In genomic region chr6:90474361-90474750, GRCm38 (mm10) we compare ENCODE assay signal across 25 mouse cellular contexts. TPM values are rescaled to one million over a fixed set of nuclear protein-coding genes. Genes with fewer than 3 reads are reported as not detected.
DNase-seq lines count a peak whose midpoint lies in the region; ATAC-seq and TF ChIP-seq lines count a peak whose summit lies in the region.
"Had no signal": no experiment of that assay in that cellular context is flagged by ENCODE, and none has a peak within 500 bp of the region (broad histone marks: within the 10 kb centered on the region; RNA-seq: fewer than 3 reads in every experiment).

No protein-coding gene starts in this region.

- in situ Hi-C loops in ES-E14 (cut with MboI; ENCODE audit: low sequenced_read_pairs in 2 of 2, unreplicated experiment in 2 of 2): no loop called here

- H3K4me1 ChIP-seq in kidney, adult 2 months (ENCODE audit: control insufficient read depth, insufficient read depth, low read length): peaks cover 50% of the 10 kb centered on the region
- H3K4me1 ChIP-seq in E14TG2a.4 (replicated peaks; ENCODE audit: low read depth, low read length) (peaks cover 72% of the 10 kb centered on the region), ES-E14 (ENCODE audit: control insufficient read depth in 2 of 2, insufficient read depth in 2 of 2, low read length in 2 of 2, poor library complexity in 1 of 2) (peaks cover 8 to 24% of the 10 kb centered on the region in 2 experiments)
- H3K4me1 ChIP-seq: forebrain, embryonic 12.5 days had no signal

- no peaks in the 10 kb centered on the region for H3K27me3 ChIP-seq in kidney, adult 2 months (replicated peaks; ENCODE audit: control insufficient read depth, insufficient read depth, low read length)
- peaks cover 6% of the 10 kb centered on the region; the same call in 1 of the 2 replicates for H3K27me3 ChIP-seq in E14TG2a.4 (ENCODE audit: insufficient read depth, low read length)
- H3K27me3 ChIP-seq: embryonic facial prominence, embryonic 13.5 days; embryonic facial prominence, embryonic 15.5 days; forebrain, embryonic 12.5 days had no signal

- 0 out of 2 replicates have a peak overlapping the region, but pooled peaks have one; percentile 16 for H3K9ac ChIP-seq in ES-E14 (ENCODE audit: insufficient read depth, low read depth, low read length, poor library complexity, severe bottlenecking)
- H3K9ac ChIP-seq: embryonic facial prominence, embryonic 13.5 days; embryonic facial prominence, embryonic 15.5 days; forebrain, embryonic 12.5 days had no signal

- no peaks in the 10 kb centered on the region for H3K36me3 ChIP-seq in kidney, adult 2 months (ENCODE audit: control insufficient read depth, insufficient read depth, low read length)
- peaks cover 42% of the 10 kb centered on the region for H3K36me3 ChIP-seq in E14TG2a.4 (ENCODE audit: insufficient read depth, low read length)
- H3K36me3 ChIP-seq in ES-E14 (ENCODE audit: control insufficient read depth, insufficient read depth, low read length, poor library complexity, severe bottlenecking): peaks cover 10% of the 10 kb centered on the region; the same call in 1 of the 2 replicates
- H3K36me3 ChIP-seq: embryonic facial prominence, embryonic 13.5 days; embryonic facial prominence, embryonic 15.5 days; forebrain, embryonic 12.5 days had no signal

- peak overlapping the region; percentile 100 for H3K27ac ChIP-seq in gastrocnemius, adult 2 months
- no peak overlapping the region for H3K27ac ChIP-seq in kidney, adult 2 months (ENCODE audit: insufficient read depth, low read depth, low read length)
- H3K27ac ChIP-seq in ES-E14 (ENCODE audit: insufficient read depth, low read depth, low read length, poor library complexity, severe bottlenecking): no peak overlapping the region
- H3K27ac ChIP-seq: embryonic facial prominence, embryonic 13.5 days; embryonic facial prominence, embryonic 15.5 days; forebrain, embryonic 12.5 days had no signal

- TF ChIP-seq CTCF in gastrocnemius, adult 2 months (IDR thresholded peaks at IDR 0.05): no peak
- TF ChIP-seq CTCF in kidney, adult 2 months (conservative IDR thresholded peaks at IDR 0.05; ENCODE audit: insufficient read depth, insufficient read length, low read depth, low read length): no peak
- no peak for TF ChIP-seq CTCF in E14TG2a.4 (conservative IDR thresholded peaks at IDR 0.05; ENCODE audit: low read length)

- H3K4me3 ChIP-seq in gastrocnemius, adult 2 months: 0 out of 2 replicates have a peak overlapping the region, but pooled peaks have one; percentile 2
- H3K4me3 ChIP-seq in kidney, adult 2 months (ENCODE audit: insufficient read depth, low read depth, low read length): no peak overlapping the region
- peak overlapping the region; percentile 68 for H3K4me3 ChIP-seq in E14TG2a.4 (replicated peaks; ENCODE audit: low read length)
- peak overlapping the region; percentile 43 to 48; a peak in 2 of 4 replicates for H3K4me3 ChIP-seq in ES-E14 (ENCODE audit: insufficient read depth in 1 of 2, low read depth in 1 of 2, low read length in 2 of 2, poor library complexity in 1 of 2, severe bottlenecking in 1 of 2)
- H3K4me3 ChIP-seq: embryonic facial prominence, embryonic 13.5 days; embryonic facial prominence, embryonic 15.5 days; forebrain, embryonic 12.5 days had no signal

- intact Hi-C loops in gastrocnemius, adult 2 months (cut with DNase I): no loop called here

- ATAC-seq in erythroblast, adult 5-6 weeks (replicated peaks; ENCODE audit: low FRiP score, poor library complexity, severe bottlenecking): no peak
- ATAC-seq: forebrain, embryonic 14.5 days; forebrain, embryonic 16.5 days had no signal

- no peak for DNase-seq in gastrocnemius, adult 2 months
- no peak for DNase-seq in gastrocnemius, postnatal 4 days (ENCODE audit: low spot score in 2 of 2)
- DNase-seq in kidney, adult 2 months: peak; percentile 26
- no peak for DNase-seq in kidney, postnatal 36 days
- DNase-seq in ES-E14 (ENCODE audit: low read depth, low spot score): no peak
- DNase-seq: adrenal gland, adult 2 months; adrenal gland, postnatal 10 days; adrenal gland, postnatal 25 days; cerebellum, adult 11 months; cerebellum, adult 18-20 months; cerebellum, adult 8-10 months; cerebellum, adult 9-11 months; cerebellum, postnatal 14 days; cerebellum, postnatal 36 days; embryo, embryonic 11 days had no signal

- no peaks in the 10 kb centered on the region for H3K9me3 ChIP-seq in E14TG2a.4 (ENCODE audit: low read length)
- H3K9me3 ChIP-seq in ES-E14 (ENCODE audit: control insufficient read depth, insufficient read depth, low read depth, low read length): no peaks in the 10 kb centered on the region
- H3K9me3 ChIP-seq: embryonic facial prominence, embryonic 13.5 days; embryonic facial prominence, embryonic 15.5 days; forebrain, embryonic 12.5 days had no signal

- no peak for TF ChIP-seq POLR2A in kidney, adult 2 months (IDR thresholded peaks at IDR 0.05; ENCODE audit: low read depth, low read length)

- 85% methylated on average over 3 of the region's 3 CpGs for WGBS in kidney, adult 2 months

TF ChIP-seq in ES-E14, 5 proteins besides CTCF, POLR2A, EP300 and RAD21:
- TF ChIP-seq MAFK (IDR thresholded peaks at IDR 0.05; ENCODE audit: insufficient read depth, low read depth, low read length) (no peak), HCFC1 (IDR thresholded peaks at IDR 0.05; ENCODE audit: borderline replicate concordance, insufficient read depth, low read length) (no peak), ZNF384 (IDR thresholded peaks at IDR 0.05; ENCODE audit: low read depth, low read length) (no peak), ZC3H11A (IDR thresholded peaks at IDR 0.05; ENCODE audit: borderline replicate concordance, low read depth, low read length) (no peak), CHD2 (IDR thresholded peaks at IDR 0.05; ENCODE audit: low read depth, low read length) (no peak)

RNA-seq across cellular contexts. Expression of gene Aldh1l1, which starts 11.9 kb away (rescaled TPM):
- 1 to 10 TPM; 3.6 to 5.3 TPM for total RNA-seq in gastrocnemius, adult 2 months (2021)
- total RNA-seq in gastrocnemius, postnatal 4 days (2021): 1 to 10 TPM; 2.2 to 2.9 TPM
- polyA plus RNA-seq in kidney, adult 2 months (2012; rRNA removed): 253 and 260 TPM in 2 replicates
- total RNA-seq in ES-E14 (2012; rRNA removed): 3.9 and 4.0 TPM in 2 replicates
- total RNA-seq in erythroblast, adult 5-6 weeks (2015; ENCODE audit: low replicate concordance): not detected in 2 replicates
- total RNA-seq in erythroblast, adult 5-6 weeks (2017; ENCODE audit: low replicate concordance): 1.2 TPM in 1 of 2 replicates, not detected in the other

RNA-seq across cellular contexts. Expression of gene Klf15, which starts 12.0 kb away (rescaled TPM):
- total RNA-seq in gastrocnemius, adult 2 months (2021): 10 to 100 TPM; 54.4 to 64.4 TPM
- 1 to 10 TPM; 6.3 to 6.7 TPM for total RNA-seq in gastrocnemius, postnatal 4 days (2021)
- polyA plus RNA-seq in kidney, adult 2 months (2012; rRNA removed): 131 and 170 TPM in 2 replicates
- total RNA-seq in ES-E14 (2012; rRNA removed): 6.4 and 11.3 TPM in 2 replicates
- total RNA-seq in erythroblast, adult 5-6 weeks (2015; ENCODE audit: low replicate concordance): not detected in 2 replicates
- total RNA-seq in erythroblast, adult 5-6 weeks (2017; ENCODE audit: low replicate concordance): 0.42 and 0.43 TPM in 2 replicates
- total RNA-seq: common myeloid progenitor, adult 5-6 weeks; MEL had no signal
- polyA plus RNA-seq: C2C12 had no signal

RNA-seq across cellular contexts. Expression of gene Cfap100, which starts 45.8 kb away (rescaled TPM):
- total RNA-seq in gastrocnemius, adult 2 months (2021): under 1 TPM; 0.11 to 0.13 TPM
- under 1 TPM; 0.26 to 0.37 TPM for total RNA-seq in gastrocnemius, postnatal 4 days (2021)
- polyA plus RNA-seq in kidney, adult 2 months (2012; rRNA removed): 0.05 and 0.27 TPM in 2 replicates
- 0.98 and 1.0 TPM in 2 replicates for total RNA-seq in ES-E14 (2012; rRNA removed)
- not detected in 2 replicates for total RNA-seq in erythroblast, adult 5-6 weeks (2015; ENCODE audit: low replicate concordance)
- total RNA-seq in erythroblast, adult 5-6 weeks (2017; ENCODE audit: low replicate concordance): not detected in 2 replicates
- total RNA-seq: common myeloid progenitor, adult 5-6 weeks; MEL had no signal
